Mouse (Mus musculus) kidney, adult 2 months (tissue): ENCODE measurements around the gene Maml3.

Experiments
- CTCF ChIP-seq: fragments of 200-500 bp; conservative IDR thresholded peaks from 2 replicates; pipeline ENCODE4 v1.5.1; 2011; ENCODE audit warnings: low read depth, mild to moderate bottlenecking, control low read depth, low read length, moderate library complexity, mixed read lengths; ENCODE audit not compliant: insufficient read depth, insufficient read length
- POLR2A ChIP-seq: fragments of 200-500 bp; IDR thresholded peaks from one replicate; pipeline ENCODE4 v1.6.1; 2011; ENCODE audit warnings: low read depth, low read length, control low read depth

DNA sequence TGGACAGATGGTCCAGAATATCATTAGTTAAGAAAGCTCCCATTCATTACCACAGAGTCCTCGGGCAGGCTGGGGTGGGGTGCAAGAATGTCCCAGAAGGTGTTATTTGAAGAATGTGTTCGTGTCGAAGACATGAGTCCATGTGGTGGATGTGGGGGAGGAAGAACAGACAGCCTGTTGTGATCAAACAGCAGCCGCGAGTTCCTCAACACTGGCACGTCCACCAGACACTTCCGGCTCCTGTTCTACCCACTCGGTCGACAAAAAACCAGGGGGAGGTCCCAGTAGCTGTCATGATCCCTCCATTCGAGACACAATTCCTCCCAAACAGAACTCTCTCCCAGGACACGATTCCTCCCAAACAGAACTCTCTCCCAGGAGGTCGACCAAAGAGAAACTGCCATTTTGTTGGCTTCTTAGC is 75.2 kb downstream of the Maml3 start:
- TF ChIP-seq POLR2A (no peak), CTCF (no peak)
